Mouse (Mus musculus) lung, adult 2 months (tissue): ENCODE measurements at regions not wholly inside any gene's neighbourhood (a gene's known extent, or its start where the extent isn't known, plus 50 kb on each side); places are given as distances from the start of the nearest gene placed in this dataset.

ENCODE experiments used
- CTCF ChIP-seq: fragments of 200-500 bp; IDR thresholded peaks from 2 replicates; pipeline ENCODE4 v1.5.1; 2011; ENCODE audit warnings: mild to moderate bottlenecking, low read length, control low read depth; ENCODE audit not compliant: insufficient read depth
- POLR2A ChIP-seq: fragments of 200-500 bp; IDR thresholded peaks from 2 replicates; pipeline ENCODE4 v1.6.1; 2011; ENCODE audit warnings: low read depth, mild to moderate bottlenecking, control low read depth, low read length, borderline replicate concordance; ENCODE audit errors: extremely low read depth

GRCm38 (mm10) chr3:78677656-78678055 is 608.7 kb downstream of the Rapgef2 start:
- TF ChIP-seq CTCF (no peak), POLR2A (no peak)
